Mouse (Mus musculus): ENCODE data around the gene Hal. TPM values are rescaled to one million over a fixed set of nuclear protein-coding genes. Genes with fewer than 3 reads are reported as not detected.

Hal gene
- total and polyA plus RNA-seq, 3 experiments = 0.03 to 0.12 TPM; not detected in 1

DNA sequence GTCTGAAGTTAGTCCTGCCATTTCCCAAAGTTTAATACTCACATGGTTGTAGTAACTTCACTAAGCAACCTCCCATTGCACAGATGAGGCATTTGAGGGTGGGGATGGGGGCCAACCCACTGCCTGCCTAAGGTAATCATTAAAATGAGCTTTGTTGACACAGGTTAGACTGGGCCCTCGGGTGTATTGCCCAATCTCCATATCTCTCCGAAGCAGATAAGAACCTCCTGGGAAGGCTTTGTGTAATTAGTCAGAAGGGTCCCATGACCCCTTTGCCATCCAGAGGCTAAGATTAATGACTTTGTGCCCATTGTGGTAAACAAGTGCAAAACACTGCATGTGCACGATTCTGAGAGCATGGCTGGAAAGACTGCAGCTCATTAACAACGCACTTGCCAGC, 29.2 kb downstream of the Hal start:
- Histone ChIP-seq H3K79me2 (ENCODE audit: control insufficient read depth, insufficient read depth, low read length, poor library complexity) (no peaks in the 10 kb centered on the region), H3K27ac (ENCODE audit: control insufficient read depth, low read depth, low read length) (no peak overlapping the region), H3K9me3 (replicated peaks; ENCODE audit: insufficient read depth, low read length) (no peaks in the 10 kb centered on the region), H3K9ac (ENCODE audit: control insufficient read depth, low read depth, low read length, poor library complexity, severe bottlenecking) (no peak overlapping the region), H3K27me3 (ENCODE audit: control insufficient read depth in 1 of 2, insufficient read depth in 2 of 2, low read length in 2 of 2) (no peaks in the 10 kb centered on the region; a peak in 1 of 4 replicates), H3K4me3 (ENCODE audit: control insufficient read depth in 1 of 2, insufficient read depth in 1 of 2, low read depth in 2 of 2, low read length in 2 of 2) (no peak overlapping the region), H3K36me3 (ENCODE audit: control insufficient read depth in 1 of 2, insufficient read depth in 2 of 2, low read length in 2 of 2) (no peaks in the 10 kb centered on the region), H3K4me1 (ENCODE audit: control insufficient read depth in 1 of 2, insufficient read depth in 2 of 2, low read length in 2 of 2) (peaks cover 0 to 3% of the 10 kb centered on the region in 2 experiments; a peak in 1 of 4 replicates)
- no peak for TF ChIP-seq MAX (IDR thresholded peaks at IDR 0.05; ENCODE audit: low read length)
- no peak for TF ChIP-seq SMC3 (IDR thresholded peaks at IDR 0.05; ENCODE audit: low read depth, low read length)
- TF ChIP-seq MXI1 (IDR thresholded peaks at IDR 0.05; ENCODE audit: low read depth, low read length) = no peak
- no peak for TF ChIP-seq TCF12 (IDR thresholded peaks at IDR 0.05; ENCODE audit: low read depth, low read length)
- no peak for DNase-seq (ENCODE audit: low read depth, low spot score)

DNA sequence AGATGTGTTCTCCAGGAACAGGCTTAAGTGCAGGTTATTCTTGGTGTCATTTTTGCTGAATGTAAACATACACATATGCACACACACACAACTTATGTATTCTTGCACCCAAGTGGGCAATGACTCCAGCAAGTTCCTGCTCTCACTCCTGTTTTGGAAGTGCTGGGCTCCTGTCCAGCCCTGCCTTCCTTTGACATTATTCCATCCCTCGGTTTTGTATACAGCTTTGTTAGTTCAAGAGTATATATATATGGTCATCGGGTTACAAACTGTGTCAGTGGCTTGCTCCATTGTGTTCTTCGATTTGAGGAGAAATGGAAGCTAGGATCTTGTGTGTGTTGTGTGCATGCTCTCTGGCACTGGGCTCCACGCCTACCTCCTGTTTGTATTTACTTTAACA, 29.6 kb downstream of the Hal start:
- Histone ChIP-seq H3K9me3 (replicated peaks; ENCODE audit: insufficient read depth, low read length) (no peaks in the 10 kb centered on the region), H3K4me1 (ENCODE audit: control insufficient read depth in 1 of 2, insufficient read depth in 2 of 2, low read length in 2 of 2) (peaks cover 0 to 3% of the 10 kb centered on the region in 2 experiments; a peak in 1 of 4 replicates), H3K27ac (ENCODE audit: control insufficient read depth, low read depth, low read length) (no peak overlapping the region), H3K4me3 (ENCODE audit: control insufficient read depth in 1 of 2, insufficient read depth in 1 of 2, low read depth in 2 of 2, low read length in 2 of 2) (no peak overlapping the region), H3K27me3 (ENCODE audit: control insufficient read depth in 1 of 2, insufficient read depth in 2 of 2, low read length in 2 of 2) (no peaks in the 10 kb centered on the region; a peak in 1 of 4 replicates), H3K79me2 (ENCODE audit: control insufficient read depth, insufficient read depth, low read length, poor library complexity) (no peaks in the 10 kb centered on the region), H3K36me3 (ENCODE audit: control insufficient read depth in 1 of 2, insufficient read depth in 2 of 2, low read length in 2 of 2) (no peaks in the 10 kb centered on the region), H3K9ac (ENCODE audit: control insufficient read depth, low read depth, low read length, poor library complexity, severe bottlenecking) (no peak overlapping the region)
- no peak for TF ChIP-seq KAT2A (conservative IDR thresholded peaks at IDR 0.05; ENCODE audit: low read depth, low read length)
- no peak for TF ChIP-seq NRF1 (IDR thresholded peaks at IDR 0.05; ENCODE audit: insufficient read depth, low read depth, low read length, poor library complexity, severe bottlenecking)
- TF ChIP-seq HCFC1 (IDR thresholded peaks at IDR 0.05; ENCODE audit: low read depth, low read length) = no peak
- TF ChIP-seq JUND (IDR thresholded peaks at IDR 0.05; ENCODE audit: low read depth, low read length) = no peak
- TF ChIP-seq POLR2AphosphoS5 (IDR thresholded peaks at IDR 0.05; ENCODE audit: borderline replicate concordance, low read depth, low read length) = no peak
- TF ChIP-seq MAFK (IDR thresholded peaks at IDR 0.05; ENCODE audit: borderline replicate concordance, low read depth, low read length) = no peak
- TF ChIP-seq TBP (IDR thresholded peaks at IDR 0.05; ENCODE audit: low read depth, low read length) = no peak
- TF ChIP-seq ZMIZ1 (IDR thresholded peaks at IDR 0.05; ENCODE audit: low read depth, low read length) = no peak
- TF ChIP-seq POLR2AphosphoS2 (IDR thresholded peaks at IDR 0.05; ENCODE audit: low read length) = no peak
- TF ChIP-seq MAZ (IDR thresholded peaks at IDR 0.05; ENCODE audit: low read depth, low read length) = no peak
- TF ChIP-seq SIN3A (IDR thresholded peaks at IDR 0.05; ENCODE audit: low read length) = no peak
- no peak for TF ChIP-seq MYC (IDR thresholded peaks at IDR 0.05; ENCODE audit: low read depth, low read length)
- no peak for TF ChIP-seq MXI1 (IDR thresholded peaks at IDR 0.05; ENCODE audit: low read depth, low read length)
- no peak for TF ChIP-seq RAD21 (IDR thresholded peaks at IDR 0.05; ENCODE audit: low read depth, low read length)
- DNase-seq (ENCODE audit: low read depth, low spot score) = no peak

Measured in MEL (cell line).